Mouse (Mus musculus): ENCODE measurements around the gene Cavin1. TPM values are rescaled to one million over a fixed set of nuclear protein-coding genes. Genes with fewer than 3 reads are reported as not detected.

The Cavin1 gene
- polyA plus RNA-seq, 1 experiment from 2014 or later: 143 TPM

DNA sequence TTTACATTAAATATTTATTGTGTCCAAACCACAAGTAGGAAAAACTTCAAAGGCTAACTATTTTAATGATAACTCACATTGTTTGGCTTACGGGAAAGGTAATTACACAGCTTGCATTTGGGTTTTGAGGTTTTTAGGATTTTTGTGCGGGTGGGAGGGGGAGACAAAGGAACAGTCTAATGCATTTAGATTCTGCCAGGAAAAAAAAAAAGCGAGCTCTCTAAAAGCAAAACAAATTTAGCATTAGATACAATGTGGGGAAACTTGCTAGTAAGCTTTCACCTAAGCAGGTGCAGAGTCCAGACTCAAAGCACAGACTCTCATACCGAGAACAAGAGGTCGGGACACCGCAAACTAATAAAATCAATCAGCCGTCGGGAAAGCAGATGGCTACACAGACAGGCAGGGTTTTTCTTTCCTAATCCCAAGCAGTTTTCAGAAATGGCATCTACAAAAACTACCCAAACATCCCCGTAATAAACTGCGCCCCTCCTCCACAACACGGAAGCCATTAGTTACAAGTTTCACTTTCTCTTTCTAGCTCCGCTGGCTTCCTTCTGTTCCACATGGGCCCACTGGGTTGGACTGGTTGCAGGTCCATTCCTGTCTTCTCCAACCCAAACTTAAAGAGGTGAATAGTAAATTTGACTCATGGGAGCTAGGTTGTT, 39.3 kb downstream of the Cavin1 start:
- no peak for TF ChIP-seq CTCF (IDR thresholded peaks at IDR 0.05; ENCODE audit: low read depth)
- Histone ChIP-seq H3K9me3 (replicated peaks; ENCODE audit: low read length) (no peaks in the 10 kb centered on the region), H3K9ac (ENCODE audit: low read depth, low read length) (peak overlapping the region; percentile 19; the same call in 1 of the 2 replicates), H3K27ac (peak overlapping the region; percentile 63), H3K36me3 (ENCODE audit: insufficient read depth, low read length) (no peaks in the 10 kb centered on the region), H3K27me3 (ENCODE audit: insufficient read depth, low read length) (no peaks in the 10 kb centered on the region), H3K4me2 (ENCODE audit: low read length) (peak overlapping the region; percentile 53), H3K4me3 (replicated peaks; ENCODE audit: low read depth, low read length) (peak overlapping the region; percentile 37), H3K4me1 (replicated peaks; ENCODE audit: insufficient read depth, low read length) (no peaks in the 10 kb centered on the region)
- ATAC-seq (replicated peaks; ENCODE audit: low FRiP score, low read depth) (no peak), DNase-seq (ENCODE audit: low spot score) (peak; percentile 84)
- 21% methylated on average over 12 of the region's 12 CpGs for WGBS

DNA sequence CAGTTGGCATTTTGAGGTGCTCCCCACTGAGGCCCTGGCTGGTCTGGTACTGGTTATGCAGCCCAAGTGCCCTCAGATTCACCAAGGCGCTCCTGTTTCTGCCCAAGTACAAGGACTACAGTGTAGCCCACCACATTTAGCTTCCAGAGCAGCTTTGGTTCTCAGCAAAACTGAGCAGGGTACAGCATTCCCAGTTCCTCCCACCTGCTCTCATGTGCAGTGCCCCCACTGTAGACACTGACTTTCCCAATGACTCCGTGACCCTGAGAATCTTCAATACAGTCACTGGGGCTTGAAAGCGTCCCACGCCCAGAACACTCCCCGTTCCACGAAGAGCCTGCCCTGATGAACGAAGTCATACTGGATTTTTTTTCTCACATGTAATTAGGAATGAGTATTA, 40.1 kb downstream of the Cavin1 start:
- ATAC-seq (replicated peaks; ENCODE audit: low FRiP score, low read depth) (no peak), DNase-seq (ENCODE audit: low spot score) (peak; percentile 9)
- no peak overlapping the region for H3K9ac ChIP-seq (ENCODE audit: low read depth, low read length)
- no peaks in the 10 kb centered on the region for H3K4me1 ChIP-seq (replicated peaks; ENCODE audit: insufficient read depth, low read length)
- 0 out of 2 replicates have a peak overlapping the region, but pooled peaks have one; percentile 20 for H3K27ac ChIP-seq
- TF ChIP-seq CTCF (IDR thresholded peaks at IDR 0.05; ENCODE audit: low read depth): no peak
- no peaks in the 10 kb centered on the region for H3K36me3 ChIP-seq (ENCODE audit: insufficient read depth, low read length)
- H3K4me2 ChIP-seq (ENCODE audit: low read length): peak overlapping the region; percentile 8; the same call in 1 of the 2 replicates
- H3K27me3 ChIP-seq (ENCODE audit: insufficient read depth, low read length): no peaks in the 10 kb centered on the region
- H3K4me3 ChIP-seq (replicated peaks; ENCODE audit: low read depth, low read length): no peak overlapping the region
- WGBS: 43% methylated on average over 7 of the region's 7 CpGs
- no peaks in the 10 kb centered on the region for H3K9me3 ChIP-seq (replicated peaks; ENCODE audit: low read length)

DNA sequence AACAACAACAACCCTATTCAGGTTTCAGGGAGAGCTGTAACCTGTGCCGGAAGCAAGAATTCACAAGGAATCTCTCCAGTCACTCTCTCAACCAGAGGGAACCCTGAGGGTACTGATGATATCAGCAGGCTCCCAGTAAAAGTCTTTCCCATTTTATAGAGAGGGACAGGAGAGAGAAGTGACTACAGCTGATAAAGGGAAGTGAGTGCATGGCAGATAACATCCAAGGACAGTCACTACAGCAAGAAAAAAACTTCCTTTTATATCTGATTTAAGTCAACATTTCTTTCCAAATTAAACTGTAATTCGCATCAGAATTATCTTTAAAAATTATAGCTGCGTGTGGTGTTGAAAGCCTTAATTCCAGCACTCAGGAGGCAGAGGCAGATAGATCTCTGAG, 43.3 kb downstream of the Cavin1 start:
- TF ChIP-seq CTCF (IDR thresholded peaks at IDR 0.05; ENCODE audit: low read depth): no peak
- Histone ChIP-seq H3K4me1 (replicated peaks; ENCODE audit: insufficient read depth, low read length) (no peaks in the 10 kb centered on the region), H3K4me2 (ENCODE audit: low read length) (no peak overlapping the region), H3K27ac (no peak overlapping the region), H3K27me3 (ENCODE audit: insufficient read depth, low read length) (no peaks in the 10 kb centered on the region), H3K36me3 (ENCODE audit: insufficient read depth, low read length) (no peaks in the 10 kb centered on the region), H3K9ac (ENCODE audit: low read depth, low read length) (no peak overlapping the region), H3K9me3 (replicated peaks; ENCODE audit: low read length) (no peaks in the 10 kb centered on the region), H3K4me3 (replicated peaks; ENCODE audit: low read depth, low read length) (no peak overlapping the region)
- 77% methylated on average over 3 of the region's 3 CpGs for WGBS
- no peak for ATAC-seq (replicated peaks; ENCODE audit: low FRiP score, low read depth)
- no peak for DNase-seq (ENCODE audit: low spot score)

DNA sequence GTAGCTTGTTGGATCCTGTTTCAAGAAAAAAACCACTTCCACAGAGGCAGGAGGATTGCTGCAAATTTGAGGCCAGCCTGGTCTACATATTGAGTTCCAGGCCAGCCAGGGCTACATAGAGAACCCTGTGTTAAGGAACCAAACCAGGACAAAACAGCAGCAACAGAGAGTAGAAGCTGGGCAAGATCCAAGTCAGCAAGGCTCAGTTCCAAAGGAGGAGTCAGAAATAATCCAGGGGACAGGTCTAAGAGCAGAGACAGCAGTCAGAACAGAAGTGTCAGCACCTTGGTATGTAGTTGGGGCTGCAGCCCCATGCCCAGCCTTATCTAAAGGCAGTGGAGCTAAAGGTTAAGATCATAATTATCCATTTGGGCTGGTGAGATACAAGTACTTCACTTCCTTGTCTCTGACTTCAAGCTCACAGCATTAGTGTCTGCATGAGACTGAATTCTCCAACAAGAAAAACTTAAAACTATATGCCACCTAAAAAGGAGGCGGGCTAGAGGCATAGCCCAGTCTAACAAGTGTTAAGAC, 46.2 kb downstream of the Cavin1 start:
- Histone ChIP-seq H3K27me3 (ENCODE audit: insufficient read depth, low read length) (no peaks in the 10 kb centered on the region), H3K4me3 (replicated peaks; ENCODE audit: low read depth, low read length) (no peak overlapping the region), H3K4me2 (ENCODE audit: low read length) (no peak overlapping the region), H3K9ac (ENCODE audit: low read depth, low read length) (no peak overlapping the region), H3K9me3 (replicated peaks; ENCODE audit: low read length) (no peaks in the 10 kb centered on the region), H3K36me3 (ENCODE audit: insufficient read depth, low read length) (no peaks in the 10 kb centered on the region), H3K27ac (no peak overlapping the region), H3K4me1 (replicated peaks; ENCODE audit: insufficient read depth, low read length) (no peaks in the 10 kb centered on the region)
- 92% methylated on average over 1 of the region's 1 CpGs for WGBS
- DNase-seq (ENCODE audit: low spot score) (no peak), ATAC-seq (replicated peaks; ENCODE audit: low FRiP score, low read depth) (no peak)
- TF ChIP-seq CTCF (IDR thresholded peaks at IDR 0.05; ENCODE audit: low read depth): no peak

DNA sequence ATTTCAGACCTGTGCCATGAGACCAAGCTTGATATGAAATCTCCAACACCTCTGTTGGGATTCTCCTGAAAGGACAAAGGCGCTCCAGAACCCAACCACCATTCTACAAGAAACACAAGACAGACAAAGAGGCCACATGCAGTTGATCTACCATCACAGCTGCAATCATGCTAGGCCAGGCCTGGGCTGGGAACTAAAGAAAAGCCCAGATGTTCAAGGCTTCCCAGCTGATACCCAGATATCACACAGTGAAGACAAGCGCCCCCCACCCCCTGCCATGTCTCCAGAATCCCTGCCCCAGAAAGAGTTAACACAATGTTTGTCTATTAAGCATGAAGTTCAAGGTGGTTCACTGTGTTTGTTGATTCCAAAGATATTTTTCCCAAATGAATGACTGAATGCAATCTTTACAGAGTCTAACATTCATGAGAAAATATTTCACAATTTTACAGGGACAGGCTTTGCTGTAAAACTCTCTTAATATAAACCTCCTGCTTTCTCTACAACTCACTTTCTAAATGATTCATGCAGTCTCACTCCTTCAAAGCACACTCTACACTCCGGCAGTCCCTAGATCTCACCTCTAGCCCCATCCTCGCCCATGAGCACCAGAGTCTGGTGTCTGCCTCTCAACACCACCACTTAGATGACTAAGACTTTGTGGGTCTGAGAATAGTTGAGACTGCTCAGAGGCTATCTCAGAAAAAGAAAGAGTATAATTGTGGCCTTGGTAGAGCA, 49.6 kb downstream of the Cavin1 start:
- 89% methylated on average over 4 of the region's 4 CpGs for WGBS
- no peak for TF ChIP-seq CTCF (IDR thresholded peaks at IDR 0.05; ENCODE audit: low read depth)
- no peak for DNase-seq (ENCODE audit: low spot score)
- 0 out of 2 replicates have a peak, but pooled peaks cover 2% of the 10 kb centered on the region for H3K36me3 ChIP-seq (ENCODE audit: insufficient read depth, low read length)
- no peak overlapping the region for H3K4me3 ChIP-seq (replicated peaks; ENCODE audit: low read depth, low read length)
- no peaks in the 10 kb centered on the region for H3K27me3 ChIP-seq (ENCODE audit: insufficient read depth, low read length)
- ATAC-seq (replicated peaks; ENCODE audit: low FRiP score, low read depth): no peak
- H3K9me3 ChIP-seq (replicated peaks; ENCODE audit: low read length): no peaks in the 10 kb centered on the region
- no peaks in the 10 kb centered on the region for H3K4me1 ChIP-seq (replicated peaks; ENCODE audit: insufficient read depth, low read length)
- no peak overlapping the region for H3K4me2 ChIP-seq (ENCODE audit: low read length)
- no peak overlapping the region for H3K27ac ChIP-seq
- no peak overlapping the region for H3K9ac ChIP-seq (ENCODE audit: low read depth, low read length)

DNA sequence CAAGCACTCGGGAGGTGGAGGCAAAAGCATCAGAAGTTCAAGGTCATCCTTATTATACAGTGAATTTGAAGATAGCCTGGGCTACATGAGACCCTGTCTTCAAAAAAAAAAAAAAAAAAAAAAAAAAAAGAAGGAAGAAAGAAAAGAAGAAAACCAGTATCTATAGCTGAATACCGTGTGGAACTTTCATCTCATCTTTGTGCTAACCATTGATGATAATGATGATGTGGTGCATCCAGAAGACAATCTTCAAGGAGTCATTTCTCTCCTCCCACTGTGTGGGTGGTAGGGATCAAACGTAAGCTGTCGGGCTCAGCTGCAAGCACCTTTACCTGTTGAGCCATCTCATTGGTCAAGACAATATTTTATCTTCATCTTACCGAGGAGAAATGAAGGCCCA, 52.7 kb downstream of the Cavin1 start:
- H3K27me3 ChIP-seq (ENCODE audit: insufficient read depth, low read length): no peaks in the 10 kb centered on the region
- H3K4me2 ChIP-seq (ENCODE audit: low read length): no peak overlapping the region
- no peak for DNase-seq (ENCODE audit: low spot score)
- H3K27ac ChIP-seq: no peak overlapping the region
- H3K4me3 ChIP-seq (replicated peaks; ENCODE audit: low read depth, low read length): no peak overlapping the region
- H3K9ac ChIP-seq (ENCODE audit: low read depth, low read length): no peak overlapping the region
- H3K9me3 ChIP-seq (replicated peaks; ENCODE audit: low read length): no peaks in the 10 kb centered on the region
- ATAC-seq (replicated peaks; ENCODE audit: low FRiP score, low read depth): no peak
- TF ChIP-seq CTCF (IDR thresholded peaks at IDR 0.05; ENCODE audit: low read depth): no peak
- H3K36me3 ChIP-seq (ENCODE audit: insufficient read depth, low read length): peaks cover 7% of the 10 kb centered on the region; the same call in 1 of the 2 replicates
- H3K4me1 ChIP-seq (replicated peaks; ENCODE audit: insufficient read depth, low read length): no peaks in the 10 kb centered on the region
- 85% methylated on average over 5 of the region's 5 CpGs for WGBS
